Mouse (Mus musculus) ES-Bruce4 (cell line): ENCODE results near the gene Patz1.

ENCODE experiments used
- CTCF ChIP-seq: IDR thresholded peaks from one replicate; pipeline ENCODE4 v1.8.1; 2011; ENCODE audit warnings: low read depth, low read length
- EP300 ChIP-seq: IDR thresholded peaks from 2 replicates; pipeline ENCODE4 v1.6.1; 2011; ENCODE audit warnings: low read depth, low read length; ENCODE audit not compliant: insufficient read depth
- POLR2A ChIP-seq: IDR thresholded peaks from one replicate; pipeline ENCODE4 v1.8.1; 2011; ENCODE audit warnings: low read length; ENCODE audit not compliant: insufficient read depth

DNA sequence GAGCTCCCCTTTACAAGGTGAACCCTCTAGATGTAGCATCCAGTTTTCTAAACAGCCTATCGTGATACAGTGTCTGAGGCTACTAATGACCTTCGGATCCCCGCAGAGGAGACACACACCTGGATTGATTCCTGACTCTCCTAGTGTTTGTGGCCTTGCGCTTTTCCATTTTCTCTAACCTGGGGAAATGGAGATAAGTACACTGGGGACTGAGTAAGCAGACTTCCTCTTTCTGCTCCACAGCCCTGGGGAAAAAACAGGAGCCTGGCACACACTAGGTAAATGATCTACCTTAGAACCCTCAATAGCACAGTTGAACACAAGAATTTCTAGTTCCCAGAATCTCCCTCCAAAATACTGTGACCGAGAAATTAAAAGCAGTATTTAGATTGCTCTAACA lies 753 bp upstream of the Patz1 start:
- TF ChIP-seq CTCF = no peak
- no peak for TF ChIP-seq POLR2A
- TF ChIP-seq EP300 = no peak
